Mouse (Mus musculus) liver, embryonic 14.5 days (tissue): Measurements from ENCODE around the gene Itga1.

Source experiments
- CTCF ChIP-seq: IDR thresholded peaks from 2 replicates; pipeline ENCODE4 v1.5.1; 2016; ENCODE audit warnings: antibody characterized with exemption, low read depth, control low read depth
- EP300 ChIP-seq: IDR thresholded peaks from 2 replicates; pipeline ENCODE4 v1.6.1; 2016; ENCODE audit warnings: antibody characterized with exemption, low read depth

- TF ChIP-seq CTCF, result no peak
- TF ChIP-seq EP300, result no peak
Measured at GRCm38 (mm10) chr13:114914963-114915362, 186.8 kb downstream of the Itga1 start.
